Mouse (Mus musculus) lung, embryonic 15.5 days (tissue): ENCODE measurements around the gene Srprb. TPM values are rescaled to one million over a fixed set of nuclear protein-coding genes. Genes with fewer than 3 reads are reported as not detected.
A peak's percentile ranks its signal among the peaks of the same experiment; 100 is the strongest.

Experiments used
- ATAC-seq: fragments of 200-750 bp; cut with Nextera tagmentation; 2 replicates; pipeline ENCODE4 v1.8.0; 2017; ENCODE audit warnings: moderate number of reproducible peaks, borderline replicate concordance; ENCODE audit not compliant: low FRiP score, low TSS enrichment; ENCODE audit errors: extremely low read depth
- H3K27ac ChIP-seq: fragments of 300-500 bp; sonication (generic); 2 replicates; pipeline ENCODE4 v1.5.1; 2015; ENCODE audit warnings: moderate library complexity, mild to moderate bottlenecking, inconsistent platforms
- H3K27me3 ChIP-seq: fragments of 300-500 bp; sonication (generic); 2 replicates; pipeline ENCODE4 v1.6.1; 2015; ENCODE audit warnings: inconsistent platforms
- H3K36me3 ChIP-seq: fragments of 300-500 bp; sonication (generic); 2 replicates; pipeline ENCODE4 v1.6.1; 2015; ENCODE audit warnings: inconsistent platforms
- H3K4me1 ChIP-seq: fragments of 300-500 bp; sonication (generic); 2 replicates; pipeline ENCODE4 v1.6.1; 2015; ENCODE audit warnings: inconsistent platforms
- H3K4me2 ChIP-seq: fragments of 300-500 bp; sonication (generic); 2 replicates; pipeline ENCODE4 v1.6.1; 2015; ENCODE audit warnings: inconsistent platforms, mild to moderate bottlenecking, moderate library complexity
- H3K4me3 ChIP-seq: fragments of 300-500 bp; sonication (generic); 2 replicates; pipeline ENCODE4 v1.5.1; 2015; ENCODE audit warnings: mild to moderate bottlenecking, inconsistent platforms
- H3K9ac ChIP-seq: fragments of 300-500 bp; sonication (generic); 2 replicates; pipeline ENCODE4 v1.6.1; 2015; ENCODE audit warnings: inconsistent platforms
- H3K9me3 ChIP-seq: fragments of 300-500 bp; sonication (generic); 2 replicates; pipeline ENCODE4 v1.6.1; 2016; ENCODE audit warnings: inconsistent platforms
- WGBS: fragments of 180-500 bp; shearing (Covaris S2); methylation state at CpG from one replicate; pipeline ENCODE4 v1.1.7; 2015; 5-methylcytosine and 5-hydroxymethylcytosine counted together
- polyA plus RNA-seq: library from polyadenylated mRNA; unstranded; fragments of >200 nt; fragmentation: Nextera tagmentation; extraction: Ambion mirVana; gene quantifications from 2 replicates; pipeline ENCODE4 v1.2.1, GENCODE M21; 2015

Gene Srprb
- 62.5 and 66.0 TPM in 2 replicates for polyA plus RNA-seq

DNA sequence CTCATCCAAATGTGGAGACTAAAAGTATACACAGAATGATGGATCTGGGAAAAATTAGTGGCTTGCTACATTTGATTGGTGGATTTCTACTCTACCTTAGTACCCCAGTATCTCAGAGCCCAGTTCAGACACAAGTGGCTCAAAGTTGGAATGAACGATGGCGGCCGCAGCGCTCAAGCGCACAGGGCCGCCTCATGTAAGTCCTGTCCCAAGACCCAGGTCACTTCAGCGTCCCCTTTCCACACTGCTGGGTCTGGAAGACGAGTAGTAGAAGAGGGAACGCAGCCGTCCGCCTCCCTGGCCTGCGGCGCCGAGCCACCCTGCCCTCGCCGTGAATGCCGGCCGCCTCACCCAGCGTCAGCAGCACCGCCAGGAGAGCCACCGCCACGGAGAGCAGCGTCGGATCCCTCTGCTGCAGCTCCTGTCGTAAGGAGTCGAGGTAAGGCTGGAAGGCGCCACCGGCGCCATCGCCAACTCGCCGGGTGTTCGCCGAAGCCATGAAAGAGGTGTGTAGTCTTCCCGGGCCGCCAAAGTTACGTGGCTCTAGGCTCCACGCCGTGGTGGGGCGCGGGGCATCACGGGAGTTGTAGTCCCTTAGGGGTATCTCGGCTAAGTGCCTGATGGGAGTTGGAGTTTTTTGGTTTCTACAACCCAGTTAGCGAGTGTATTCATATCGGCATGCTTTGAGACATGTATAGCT lies at the start of gene Srprb:
Srprb (minus strand) TSS at position 577 of the 700 bp plus-strand sequence.
- Histone ChIP-seq H3K4me3 (peak within 1 kb of the TSS; percentile 77), H3K9ac (peak within 1 kb of the TSS; percentile 85), H3K4me1 (peaks cover 4% of the 10 kb centered on the region), H3K27me3 (no peaks in the 10 kb centered on the region), H3K9me3 (no peaks in the 10 kb centered on the region), H3K36me3 (peaks cover 23% of the 10 kb centered on the region), H3K27ac (peak within 1 kb of the TSS; percentile 77), H3K4me2 (peak within 1 kb of the TSS; percentile 59)
- WGBS = under 1% methylated on average over 45 of the region's 45 CpGs
- ATAC-seq = peak; percentile 99

DNA sequence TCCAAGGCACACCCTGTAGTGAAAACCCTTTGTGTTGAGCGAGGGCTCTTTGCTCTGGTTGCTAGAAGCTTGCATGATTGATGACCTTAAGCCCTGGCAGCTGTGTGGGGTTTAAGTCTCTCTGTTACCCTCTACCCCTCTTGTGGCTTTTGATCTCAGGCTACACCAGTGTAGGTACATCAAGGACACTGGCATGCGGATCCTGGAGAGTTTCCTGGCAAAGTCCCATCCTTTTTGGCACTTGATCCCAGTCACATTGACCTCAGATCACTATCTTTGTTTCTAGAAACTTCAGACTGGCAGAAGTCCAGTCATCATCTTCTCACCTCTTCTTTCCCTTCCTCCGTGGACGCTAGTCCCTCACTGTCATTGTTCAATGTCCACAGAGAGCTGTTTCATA lies 46.7 kb upstream of the Srprb start:
- no peak for ATAC-seq
- Histone ChIP-seq H3K36me3 (no peaks in the 10 kb centered on the region), H3K4me1 (no peaks in the 10 kb centered on the region)

DNA sequence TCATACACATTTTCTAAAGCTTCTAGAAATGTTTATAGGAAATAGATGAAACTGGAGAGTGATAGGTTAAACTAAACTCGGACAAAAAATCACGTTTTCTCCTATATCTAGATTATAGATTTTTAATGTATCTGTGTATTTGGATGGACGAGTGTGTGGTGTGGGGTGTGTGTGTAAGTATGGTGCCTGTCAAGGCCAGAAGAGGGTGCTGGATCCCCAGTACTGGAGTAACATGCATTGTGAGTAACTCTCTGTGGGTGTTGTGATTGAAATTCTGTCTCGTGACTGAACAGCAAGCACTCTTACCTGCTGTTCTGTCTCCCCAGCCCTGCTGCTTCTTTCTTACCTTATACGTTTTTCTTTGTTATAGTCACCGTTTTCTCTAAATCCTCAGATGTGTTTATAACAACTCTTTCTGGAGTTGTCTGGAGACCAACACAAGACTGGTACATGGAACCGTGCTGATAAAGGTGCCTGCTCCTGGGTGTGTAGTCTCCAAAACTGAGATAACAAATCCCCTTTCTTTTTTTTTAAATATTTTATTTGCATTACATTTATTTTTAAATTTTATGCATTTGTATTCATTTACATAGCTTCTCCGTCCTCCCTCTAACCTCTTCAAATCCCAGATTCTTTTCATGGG lies 44.7 kb upstream of the Srprb start:
- no peaks in the 10 kb centered on the region for H3K36me3 ChIP-seq
- no peak overlapping the region for H3K4me3 ChIP-seq
- H3K4me2 ChIP-seq = no peak overlapping the region
- no peaks in the 10 kb centered on the region for H3K27me3 ChIP-seq
- H3K9ac ChIP-seq = no peak overlapping the region
- H3K9me3 ChIP-seq = no peaks in the 10 kb centered on the region
- no peaks in the 10 kb centered on the region for H3K4me1 ChIP-seq
- 76% methylated on average over 8 of the region's 8 CpGs for WGBS
- H3K27ac ChIP-seq = no peak overlapping the region
- ATAC-seq = no peak

More for the DNA sequence above, 46.7 kb upstream of the Srprb start:
- H3K9ac ChIP-seq = no peak overlapping the region
- no peak overlapping the region for H3K4me3 ChIP-seq
- no peak overlapping the region for H3K27ac ChIP-seq
- no peaks in the 10 kb centered on the region for H3K9me3 ChIP-seq
- no peaks in the 10 kb centered on the region for H3K27me3 ChIP-seq
- whole genome bisulfite sequencing = 17% methylated on average over 4 of the region's 4 CpGs
- no peak overlapping the region for H3K4me2 ChIP-seq

DNA sequence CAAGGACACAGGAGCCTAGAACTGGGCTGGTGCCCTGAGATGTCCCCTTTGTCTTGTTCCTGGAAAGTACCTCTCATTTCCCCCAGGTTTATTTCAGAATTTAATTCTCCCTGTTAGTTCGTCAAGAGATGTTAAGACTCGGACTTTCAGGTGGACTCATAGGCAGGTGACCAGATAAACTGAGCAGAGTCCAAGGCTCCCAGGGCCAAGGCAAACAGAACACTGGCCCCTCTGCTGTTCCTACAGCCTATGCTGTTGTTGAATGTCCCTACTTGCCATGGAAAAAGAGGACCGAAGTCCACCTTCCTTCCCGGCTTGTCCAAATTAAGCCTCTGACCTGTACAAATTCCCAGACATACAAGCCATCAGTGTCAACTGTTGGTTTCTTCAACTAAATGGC lies 41.7 kb upstream of the Srprb start:
- no peaks in the 10 kb centered on the region for H3K4me1 ChIP-seq
- H3K4me2 ChIP-seq = no peak overlapping the region
- H3K9me3 ChIP-seq = no peaks in the 10 kb centered on the region
- 92% methylated on average over 4 of the region's 4 CpGs for WGBS
- no peaks in the 10 kb centered on the region for H3K36me3 ChIP-seq
- H3K27ac ChIP-seq = no peak overlapping the region
- no peak overlapping the region for H3K4me3 ChIP-seq
- no peak for ATAC-seq
- no peaks in the 10 kb centered on the region for H3K27me3 ChIP-seq
- H3K9ac ChIP-seq = no peak overlapping the region

DNA sequence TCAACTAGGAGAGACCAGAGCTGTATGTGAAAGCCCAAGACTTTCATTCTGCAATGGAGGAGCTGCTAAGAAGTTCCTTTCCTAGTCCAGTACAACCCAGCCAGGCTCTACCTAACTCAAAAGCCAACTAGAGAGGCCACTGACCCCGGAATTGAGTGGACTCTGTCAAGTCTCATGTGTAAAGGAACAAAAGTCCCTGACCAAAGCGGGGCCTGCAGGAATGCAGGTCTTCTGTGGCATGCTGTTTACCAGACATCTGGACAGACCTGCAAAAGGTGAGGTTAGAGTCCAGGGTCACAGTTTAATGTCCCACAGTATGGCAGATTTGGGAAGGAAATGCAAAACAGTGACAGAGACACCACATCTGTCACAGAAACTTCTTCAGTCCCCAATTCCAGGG lies 39.3 kb upstream of the Srprb start:
- 53% methylated on average over 2 of the region's 2 CpGs for WGBS
- no peak overlapping the region for H3K27ac ChIP-seq
- no peaks in the 10 kb centered on the region for H3K36me3 ChIP-seq
- H3K27me3 ChIP-seq = no peaks in the 10 kb centered on the region
- H3K4me1 ChIP-seq = no peaks in the 10 kb centered on the region
- H3K9ac ChIP-seq = no peak overlapping the region
- H3K4me2 ChIP-seq = no peak overlapping the region
- H3K4me3 ChIP-seq = no peak overlapping the region
- ATAC-seq = no peak
- no peaks in the 10 kb centered on the region for H3K9me3 ChIP-seq

DNA sequence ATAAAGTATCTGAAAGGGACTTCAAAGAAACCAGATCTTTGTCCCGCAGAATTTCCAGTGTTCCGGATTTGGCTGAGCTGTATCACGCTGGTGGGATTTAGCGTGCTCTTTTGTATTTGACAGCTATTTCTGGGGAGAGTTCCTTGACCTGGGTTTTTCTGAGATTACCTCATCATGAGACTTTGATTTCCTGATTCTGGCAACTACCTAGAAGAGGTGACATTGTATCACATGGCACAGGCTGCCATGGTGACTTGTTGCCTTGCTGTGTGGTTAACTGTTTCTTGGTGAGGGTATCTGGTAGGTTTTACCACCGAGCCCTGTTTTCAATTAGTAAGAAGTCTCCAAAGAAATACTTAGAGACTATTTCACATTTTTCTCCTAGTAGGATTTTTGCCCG lies 37.5 kb upstream of the Srprb start:
- Histone ChIP-seq H3K4me1 (no peaks in the 10 kb centered on the region), H3K36me3 (no peaks in the 10 kb centered on the region), H3K4me2 (no peak overlapping the region), H3K4me3 (no peak overlapping the region), H3K9me3 (no peaks in the 10 kb centered on the region), H3K27ac (no peak overlapping the region), H3K27me3 (no peaks in the 10 kb centered on the region), H3K9ac (no peak overlapping the region)
- 84% methylated on average over 6 of the region's 6 CpGs for WGBS
- ATAC-seq = no peak

DNA sequence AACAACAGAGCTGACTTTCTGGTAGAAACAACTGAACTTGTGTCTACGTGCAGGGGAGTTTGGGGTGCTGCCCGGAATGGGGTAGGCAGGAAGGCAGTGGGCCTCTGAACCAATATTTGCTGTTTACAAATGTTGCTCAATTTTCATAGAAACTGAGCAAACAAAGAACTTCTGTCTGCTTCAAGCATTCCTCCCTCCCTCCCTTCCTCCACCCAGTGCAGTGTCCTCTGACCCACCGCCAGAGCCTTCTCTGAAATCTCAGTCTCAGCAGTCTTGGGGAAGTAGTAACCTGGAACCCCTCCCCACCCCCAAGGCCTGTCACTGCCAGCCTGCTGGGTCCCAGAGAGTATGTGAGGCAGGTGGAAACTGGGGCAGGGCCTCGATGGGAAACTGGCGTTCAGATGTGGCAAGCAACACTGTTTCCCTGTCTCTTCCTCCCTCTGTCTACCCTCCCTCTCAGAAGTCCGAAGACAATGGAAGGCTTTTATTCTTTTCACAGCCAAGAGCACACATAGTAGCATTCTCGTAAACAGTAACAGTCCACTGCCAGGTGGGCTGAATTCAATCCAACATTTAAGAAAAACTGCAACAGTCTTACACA lies 32.7 kb upstream of the Srprb start:
- H3K27ac ChIP-seq = peak overlapping the region; percentile 45
- H3K9ac ChIP-seq = no peak overlapping the region
- H3K9me3 ChIP-seq = no peaks in the 10 kb centered on the region
- H3K27me3 ChIP-seq = no peaks in the 10 kb centered on the region
- H3K36me3 ChIP-seq = no peaks in the 10 kb centered on the region
- WGBS = 47% methylated on average over 7 of the region's 7 CpGs
- no peak for ATAC-seq
- H3K4me1 ChIP-seq = peaks cover 10% of the 10 kb centered on the region
- H3K4me3 ChIP-seq = no peak overlapping the region
- no peak overlapping the region for H3K4me2 ChIP-seq

DNA sequence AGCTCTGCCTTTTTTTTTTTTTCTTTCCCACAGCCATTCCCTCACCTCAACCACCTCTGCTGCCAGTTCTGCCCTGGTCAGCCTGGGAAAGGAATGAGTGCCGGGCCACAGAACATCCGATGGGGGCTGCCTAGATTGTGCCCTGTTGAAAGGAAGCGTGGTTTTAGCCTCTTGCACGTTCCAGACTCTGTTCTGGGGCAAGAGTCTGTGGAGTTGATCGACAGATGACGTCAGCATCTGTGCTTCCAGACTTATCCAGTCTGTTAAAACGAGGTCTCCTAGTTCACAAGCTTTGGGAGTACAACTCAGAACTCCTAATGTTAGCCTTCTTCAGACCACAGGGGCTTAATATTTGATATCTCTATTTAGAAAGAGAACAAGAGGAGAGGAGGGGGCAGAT lies 32.1 kb upstream of the Srprb start:
- Histone ChIP-seq H3K9me3 (no peaks in the 10 kb centered on the region), H3K36me3 (no peaks in the 10 kb centered on the region), H3K4me2 (no peak overlapping the region), H3K4me1 (peaks cover 10% of the 10 kb centered on the region), H3K27ac (peak overlapping the region; percentile 45), H3K9ac (no peak overlapping the region), H3K27me3 (no peaks in the 10 kb centered on the region), H3K4me3 (no peak overlapping the region)
- WGBS = 59% methylated on average over 7 of the region's 7 CpGs
- no peak for ATAC-seq

DNA sequence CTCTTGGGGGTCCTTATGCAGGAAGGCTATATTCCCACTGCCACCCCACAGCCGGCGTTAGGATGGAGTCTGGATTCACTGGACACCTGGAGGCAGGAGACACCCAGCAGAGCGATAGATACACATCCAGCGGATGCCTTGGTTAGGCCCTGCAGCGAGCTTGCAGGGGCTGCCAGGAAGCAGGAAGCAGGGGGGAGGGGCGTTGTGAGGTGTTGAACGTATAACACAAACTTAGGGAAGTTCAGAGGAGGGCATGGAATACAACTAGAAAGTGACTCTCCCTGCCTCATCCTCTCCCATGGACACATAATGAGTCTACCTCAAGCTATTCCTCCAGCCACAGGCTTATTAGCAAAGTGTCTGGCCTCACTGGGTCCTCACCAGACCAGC lies 31.1 kb upstream of the Srprb start:
- H3K4me1 ChIP-seq = peaks cover 10% of the 10 kb centered on the region
- H3K27me3 ChIP-seq = no peaks in the 10 kb centered on the region
- no peak overlapping the region for H3K9ac ChIP-seq
- H3K4me2 ChIP-seq = no peak overlapping the region
- no peak overlapping the region for H3K27ac ChIP-seq
- WGBS = 30% methylated on average over 7 of the region's 7 CpGs
- no peaks in the 10 kb centered on the region for H3K9me3 ChIP-seq
- no peaks in the 10 kb centered on the region for H3K36me3 ChIP-seq
- no peak for ATAC-seq
- H3K4me3 ChIP-seq = no peak overlapping the region

DNA sequence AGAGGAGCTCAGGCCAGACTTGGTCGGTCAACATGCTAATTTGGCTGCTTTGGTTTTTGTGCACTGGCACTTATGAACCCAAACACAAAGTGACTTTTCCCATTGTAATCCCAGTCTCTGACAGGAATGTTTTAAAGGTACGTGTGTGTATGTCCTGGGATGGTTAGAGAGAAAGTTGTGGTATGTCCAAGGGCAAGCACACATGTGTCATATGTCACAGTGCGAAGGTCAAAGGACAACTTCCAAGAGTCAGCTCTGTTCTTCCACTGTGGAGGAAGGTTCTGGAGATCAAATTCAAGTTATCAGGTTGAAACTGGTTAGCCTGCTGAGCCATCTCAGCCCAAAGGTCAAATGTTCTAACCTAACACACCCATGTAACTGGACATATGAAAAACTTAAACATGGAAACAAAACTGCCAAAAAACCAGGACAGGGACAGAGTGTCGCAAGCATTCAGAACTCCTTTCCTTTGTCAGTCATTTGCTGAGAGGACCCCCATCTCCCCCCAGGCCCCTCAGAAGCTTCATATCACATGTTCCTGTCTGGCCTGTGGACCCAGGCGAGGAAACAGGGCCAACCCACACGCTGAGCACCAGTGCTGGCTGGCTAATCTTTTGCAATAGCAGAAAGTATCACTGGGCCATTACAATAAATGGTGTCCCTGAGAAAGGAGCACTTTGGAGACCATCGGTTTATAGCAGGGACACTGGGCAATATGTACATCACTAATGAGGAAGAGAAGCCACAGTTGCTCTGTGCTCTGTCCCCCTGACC lies 30.5 kb upstream of the Srprb start:
- Histone ChIP-seq H3K4me2 (no peak overlapping the region), H3K9me3 (no peaks in the 10 kb centered on the region), H3K9ac (no peak overlapping the region), H3K4me3 (no peak overlapping the region), H3K27me3 (no peaks in the 10 kb centered on the region), H3K27ac (no peak overlapping the region), H3K36me3 (no peaks in the 10 kb centered on the region), H3K4me1 (peaks cover 10% of the 10 kb centered on the region)
- no peak for ATAC-seq
- 89% methylated on average over 7 of the region's 7 CpGs for WGBS

DNA sequence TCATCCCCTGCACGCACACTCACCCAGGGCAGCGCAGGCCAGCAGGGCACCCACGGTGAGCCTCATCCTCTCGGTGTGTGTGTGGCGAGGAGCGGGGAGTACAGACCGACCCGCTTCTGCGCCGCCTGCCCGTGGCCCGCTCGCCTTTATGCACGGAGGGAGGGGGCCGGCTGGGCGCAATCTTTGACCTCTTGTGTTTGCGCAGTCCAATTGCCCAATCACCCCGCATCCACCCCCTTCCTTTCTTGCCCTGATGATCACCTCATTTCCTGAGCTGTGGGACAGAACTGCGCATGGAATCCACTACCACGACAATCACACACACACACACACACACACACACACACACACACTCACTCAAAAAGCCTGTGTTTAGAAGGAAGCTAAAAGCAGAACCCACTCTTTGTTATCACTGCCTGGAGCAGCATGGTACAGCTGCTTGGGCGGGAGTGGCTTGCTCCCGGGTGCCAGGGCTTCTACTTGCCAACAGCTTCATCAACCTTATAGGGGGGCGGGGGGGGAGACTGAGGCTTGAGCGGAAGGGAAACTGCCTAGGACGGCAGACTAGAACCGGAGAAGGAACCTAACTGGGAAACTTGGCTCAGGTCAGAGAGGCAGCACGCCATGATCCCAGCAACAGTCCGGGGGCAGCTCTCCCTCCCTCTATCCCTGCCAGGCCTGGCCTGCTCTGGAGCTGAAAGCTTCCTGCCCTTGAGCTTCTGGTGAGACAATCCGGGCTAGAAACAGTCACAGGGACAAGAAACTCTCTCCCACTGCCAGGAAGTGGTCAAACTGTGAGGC lies 28.4 kb upstream of the Srprb start, which contains the start of the genes Gm20425 and Trf:
Gm20425 (minus strand) TSS at position 157 of the 801 bp plus-strand sequence.
Trf (minus strand) TSS at position 294 of the 801 bp plus-strand sequence.
- no peaks in the 10 kb centered on the region for H3K36me3 ChIP-seq
- WGBS = 27% methylated on average over 29 of the region's 29 CpGs
- peak within 1 kb of the TSS; percentile 81 for H3K27ac ChIP-seq
- peak within 1 kb of the TSS; percentile 19 for H3K4me3 ChIP-seq
- H3K27me3 ChIP-seq = no peaks in the 10 kb centered on the region
- no peaks in the 10 kb centered on the region for H3K9me3 ChIP-seq
- H3K4me2 ChIP-seq = peak within 1 kb of the TSS; percentile 46
- ATAC-seq = peak; percentile 51
- H3K9ac ChIP-seq = peak within 1 kb of the TSS; percentile 36; the same call in 1 of the 2 replicates
- H3K4me1 ChIP-seq = peaks cover 10% of the 10 kb centered on the region
